Mouse (Mus musculus) intestine, embryonic 15.5 days (tissue): ENCODE data around the gene Ucma. TPM values are rescaled to one million over a fixed set of nuclear protein-coding genes. Genes with fewer than 3 reads are reported as not detected.

Source experiments
- ATAC-seq: fragments of 200-750 bp; cut with Nextera tagmentation; 2 replicates; pipeline ENCODE4 v1.8.0; 2017; ENCODE audit warnings: moderate TSS enrichment, moderate library complexity
- H3K27ac ChIP-seq: fragments of 300-500 bp; sonication (generic); 2 replicates; pipeline ENCODE4 v1.5.1; 2015; ENCODE audit warnings: mild to moderate bottlenecking, inconsistent platforms
- H3K27me3 ChIP-seq: fragments of 300-500 bp; sonication (generic); replicated peaks from 2 replicates; pipeline ENCODE4 v1.6.1; 2015; ENCODE audit warnings: inconsistent platforms
- H3K36me3 ChIP-seq: fragments of 300-500 bp; sonication (generic); 2 replicates; pipeline ENCODE4 v1.6.1; 2015; ENCODE audit warnings: inconsistent platforms
- H3K4me1 ChIP-seq: fragments of 300-500 bp; sonication (generic); replicated peaks from 2 replicates; pipeline ENCODE4 v1.6.1; 2015; ENCODE audit warnings: inconsistent platforms
- H3K4me2 ChIP-seq: fragments of 300-500 bp; sonication (generic); replicated peaks from 2 replicates; pipeline ENCODE4 v1.6.1; 2015; ENCODE audit warnings: mild to moderate bottlenecking, inconsistent platforms
- H3K4me3 ChIP-seq: fragments of 300-500 bp; sonication (generic); replicated peaks from 2 replicates; pipeline ENCODE4 v1.5.1; 2015; ENCODE audit warnings: inconsistent platforms
- H3K9ac ChIP-seq: fragments of 300-500 bp; sonication (generic); 2 replicates; pipeline ENCODE4 v1.6.1; 2015; ENCODE audit warnings: inconsistent platforms
- H3K9me3 ChIP-seq: fragments of 300-500 bp; sonication (generic); 2 replicates; pipeline ENCODE4 v1.6.1; 2016; ENCODE audit warnings: inconsistent platforms
- WGBS: fragments of 180-500 bp; shearing (Covaris S2); methylation state at CpG from one replicate; pipeline ENCODE4 v1.1.7; 2015; 5-methylcytosine and 5-hydroxymethylcytosine counted together
- polyA plus RNA-seq: library from polyadenylated mRNA; unstranded; fragments of >200 nt; fragmentation: Nextera tagmentation; extraction: Ambion mirVana; gene quantifications from 2 replicates; pipeline ENCODE4 v1.2.1, GENCODE M21; 2015

The Ucma gene
- polyA plus RNA-seq, 1 experiment from 2014 or later: not detected

GRCm38 (mm10) chr2:5031215-5031614 lies 55.3 kb downstream of the Ucma start:
- H3K36me3 ChIP-seq: no peaks in the 10 kb centered on the region
- no peak overlapping the region for H3K27ac ChIP-seq
- no peak overlapping the region for H3K4me2 ChIP-seq
- no peak for ATAC-seq
- no peak overlapping the region for H3K4me3 ChIP-seq
- 0 out of 2 replicates have a peak, but pooled peaks cover 5% of the 10 kb centered on the region for H3K4me1 ChIP-seq
- H3K9me3 ChIP-seq: no peaks in the 10 kb centered on the region
- no peaks in the 10 kb centered on the region for H3K27me3 ChIP-seq
- H3K9ac ChIP-seq: no peak overlapping the region
- WGBS: 83% methylated on average over 7 of the region's 7 CpGs

- no peak overlapping the region for H3K4me2 ChIP-seq
- H3K36me3 ChIP-seq: no peaks in the 10 kb centered on the region
- H3K27ac ChIP-seq: no peak overlapping the region
- ATAC-seq: peak; percentile 83
- no peak overlapping the region for H3K4me3 ChIP-seq
- H3K9me3 ChIP-seq: no peaks in the 10 kb centered on the region
- 56% methylated on average over 5 of the region's 5 CpGs for WGBS
- H3K9ac ChIP-seq: no peak overlapping the region
- H3K27me3 ChIP-seq: no peaks in the 10 kb centered on the region
- 0 out of 2 replicates have a peak, but pooled peaks cover 5% of the 10 kb centered on the region for H3K4me1 ChIP-seq
Observed at GRCm38 (mm10) chr2:5032665-5033064, 56.7 kb downstream of the Ucma start.

GRCm38 (mm10) chr2:5033546-5034420 lies 57.9 kb downstream of the Ucma start:
- H3K36me3 ChIP-seq: no peaks in the 10 kb centered on the region
- H3K9ac ChIP-seq: no peak overlapping the region
- H3K9me3 ChIP-seq: no peaks in the 10 kb centered on the region
- H3K4me1 ChIP-seq: 0 out of 2 replicates have a peak, but pooled peaks cover 5% of the 10 kb centered on the region
- 0 out of 2 replicates have a peak, but pooled peaks have one; percentile 26 for ATAC-seq
- H3K4me2 ChIP-seq: no peak overlapping the region
- no peaks in the 10 kb centered on the region for H3K27me3 ChIP-seq
- 72% methylated on average over 11 of the region's 15 CpGs for WGBS
- H3K4me3 ChIP-seq: no peak overlapping the region
- H3K27ac ChIP-seq: no peak overlapping the region

- Histone ChIP-seq H3K4me2 (no peak overlapping the region), H3K4me1 (0 out of 2 replicates have a peak, but pooled peaks cover 5% of the 10 kb centered on the region), H3K27ac (no peak overlapping the region), H3K36me3 (no peaks in the 10 kb centered on the region), H3K4me3 (no peak overlapping the region), H3K9me3 (no peaks in the 10 kb centered on the region), H3K27me3 (no peaks in the 10 kb centered on the region), H3K9ac (no peak overlapping the region)
- 80% methylated on average over 8 of the region's 8 CpGs for WGBS
- no peak for ATAC-seq
Observed at GRCm38 (mm10) chr2:5034801-5035200, 58.9 kb downstream of the Ucma start.

GRCm38 (mm10) chr2:5035241-5035640 lies 59.3 kb downstream of the Ucma start:
- Histone ChIP-seq H3K4me2 (no peak overlapping the region), H3K36me3 (no peaks in the 10 kb centered on the region), H3K27ac (no peak overlapping the region), H3K4me3 (no peak overlapping the region), H3K27me3 (no peaks in the 10 kb centered on the region), H3K9me3 (no peaks in the 10 kb centered on the region), H3K9ac (no peak overlapping the region), H3K4me1 (0 out of 2 replicates have a peak, but pooled peaks cover 5% of the 10 kb centered on the region)
- ATAC-seq: no peak
- 76% methylated on average over 9 of the region's 9 CpGs for WGBS

Other genes with a start within 250 kb of the Ucma start
- 58.8 and 62.4 TPM in 2 replicates for gene Sephs1, start 94.6 kb upstream of the Ucma start, polyA plus RNA-seq
- gene Phyh, start 57.1 kb upstream of the Ucma start, polyA plus RNA-seq: 80.1 and 83.7 TPM in 2 replicates
- 34.2 and 36.8 TPM in 2 replicates for gene Mcm10, start 36.7 kb downstream of the Ucma start, polyA plus RNA-seq
- gene Optn, start 87.9 kb downstream of the Ucma start, polyA plus RNA-seq: 17.3 and 18.7 TPM in 2 replicates
- gene Ccdc3, start 161.7 kb downstream of the Ucma start, polyA plus RNA-seq: 9.2 and 10.3 TPM in 2 replicates